Mouse (Mus musculus) liver, embryonic 12.5 days (tissue): ENCODE results near the gene Faap20. TPM values are rescaled to one million over a fixed set of nuclear protein-coding genes. Genes with fewer than 3 reads are reported as not detected.

Experiments used
- ATAC-seq: fragments of 200-750 bp; cut with Nextera tagmentation; 2 replicates; pipeline ENCODE4 v1.8.0; 2017; ENCODE audit warnings: moderate number of reproducible peaks, mild to moderate bottlenecking, moderate library complexity
- H3K27ac ChIP-seq: fragments of 300-500 bp; sonication (generic); 2 replicates; pipeline ENCODE4 v1.5.1; 2016; ENCODE audit warnings: mild to moderate bottlenecking
- H3K27me3 ChIP-seq: fragments of 300-500 bp; sonication (generic); replicated peaks from 2 replicates; pipeline ENCODE4 v1.6.1; 2016; ENCODE audit warnings: mild to moderate bottlenecking, moderate library complexity
- H3K36me3 ChIP-seq: fragments of 300-500 bp; sonication (generic); 2 replicates; pipeline ENCODE4 v1.6.1; 2016; ENCODE audit warnings: mild to moderate bottlenecking, moderate library complexity
- H3K4me1 ChIP-seq: fragments of 300-500 bp; sonication (generic); 2 replicates; pipeline ENCODE4 v1.6.1; 2016
- H3K4me2 ChIP-seq: fragments of 300-500 bp; sonication (generic); 2 replicates; pipeline ENCODE4 v1.6.1; 2016; ENCODE audit warnings: mild to moderate bottlenecking, moderate library complexity
- H3K4me3 ChIP-seq: fragments of 300-500 bp; sonication (generic); 2 replicates; pipeline ENCODE4 v1.5.1; 2016; ENCODE audit warnings: mild to moderate bottlenecking, moderate library complexity
- H3K9ac ChIP-seq: fragments of 300-500 bp; sonication (generic); 2 replicates; pipeline ENCODE4 v1.6.1; 2016; ENCODE audit warnings: mild to moderate bottlenecking, moderate library complexity
- H3K9me3 ChIP-seq: fragments of 300-500 bp; sonication (generic); replicated peaks from 2 replicates; pipeline ENCODE4 v1.6.1; 2016; ENCODE audit warnings: mild to moderate bottlenecking, moderate library complexity
- WGBS: fragments of 180-500 bp; shearing (Covaris S2); methylation state at CpG from one replicate; pipeline ENCODE4 v1.1.7; 2016; ENCODE audit not compliant: insufficient replicate concordance; 5-methylcytosine and 5-hydroxymethylcytosine counted together
- polyA plus RNA-seq: library from polyadenylated mRNA; unstranded; fragments of >200 nt; fragmentation: Nextera tagmentation; extraction: Ambion mirVana; gene quantifications from 2 replicates; pipeline ENCODE4 v1.2.1, GENCODE M21; 2016

Faap20 gene
- polyA plus RNA-seq, 1 experiment from 2014 or later: 31.2 TPM

GRCm38 (mm10) chr4:155297057-155297456 is 47.5 kb downstream of the Faap20 start:
- ATAC-seq: no peak
- H3K4me1 ChIP-seq: no peaks in the 10 kb centered on the region
- no peak overlapping the region for H3K27ac ChIP-seq
- no peaks in the 10 kb centered on the region for H3K36me3 ChIP-seq
- no peaks in the 10 kb centered on the region for H3K9me3 ChIP-seq
- no peaks in the 10 kb centered on the region; the same call in 1 of the 2 replicates for H3K27me3 ChIP-seq
- no peak overlapping the region for H3K4me3 ChIP-seq
- H3K9ac ChIP-seq: no peak overlapping the region
- H3K4me2 ChIP-seq: no peak overlapping the region
- WGBS: 41% methylated on average over 2 of the region's 2 CpGs

DNA sequence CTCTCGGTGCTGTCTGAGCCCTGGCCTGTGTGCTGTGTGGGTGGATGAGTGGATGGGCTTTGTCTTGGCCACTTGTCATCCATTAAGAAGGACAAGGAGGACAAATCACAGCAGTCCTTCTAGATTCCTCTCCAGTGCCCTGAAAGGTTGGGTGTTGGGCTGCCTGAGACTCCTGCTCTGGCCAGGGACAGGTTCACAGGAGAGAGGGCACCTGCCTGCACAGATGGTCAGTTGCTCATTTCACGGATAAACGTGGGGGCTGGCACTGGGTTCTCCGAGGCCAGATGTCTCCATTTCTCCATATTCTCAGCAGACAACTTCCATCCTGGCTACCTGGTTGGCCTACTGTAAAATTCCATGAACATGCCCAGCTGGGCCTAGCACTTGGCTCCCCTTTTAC is 49.2 kb downstream of the Faap20 start:
- 63% methylated on average over 4 of the region's 4 CpGs for WGBS
- ATAC-seq: no peak
- no peaks in the 10 kb centered on the region for H3K36me3 ChIP-seq

GRCm38 (mm10) chr4:155300421-155301097 is 51.0 kb downstream of the Faap20 start:
- Histone ChIP-seq H3K4me2 (no peak overlapping the region), H3K9ac (no peak overlapping the region), H3K4me1 (no peaks in the 10 kb centered on the region), H3K9me3 (no peaks in the 10 kb centered on the region), H3K36me3 (no peaks in the 10 kb centered on the region), H3K4me3 (no peak overlapping the region), H3K27me3 (peaks cover 9% of the 10 kb centered on the region; the same call in 1 of the 2 replicates), H3K27ac (no peak overlapping the region)
- WGBS: 69% methylated on average over 21 of the region's 21 CpGs
- no peak for ATAC-seq

More for the DNA sequence above, 49.2 kb downstream of the Faap20 start:
- Histone ChIP-seq H3K4me3 (no peak overlapping the region), H3K4me1 (no peaks in the 10 kb centered on the region), H3K9me3 (no peaks in the 10 kb centered on the region), H3K4me2 (no peak overlapping the region), H3K9ac (no peak overlapping the region), H3K27ac (no peak overlapping the region), H3K27me3 (peaks cover 9% of the 10 kb centered on the region; the same call in 1 of the 2 replicates)

GRCm38 (mm10) chr4:155301098-155301447 is 51.5 kb downstream of the Faap20 start:
- 90% methylated on average over 7 of the region's 7 CpGs for WGBS
- Histone ChIP-seq H3K27me3 (peaks cover 9% of the 10 kb centered on the region; the same call in 1 of the 2 replicates), H3K9ac (no peak overlapping the region), H3K4me3 (no peak overlapping the region), H3K9me3 (no peaks in the 10 kb centered on the region), H3K27ac (no peak overlapping the region), H3K4me2 (no peak overlapping the region), H3K4me1 (no peaks in the 10 kb centered on the region), H3K36me3 (no peaks in the 10 kb centered on the region)
- no peak for ATAC-seq

- 52% methylated on average over 4 of the region's 4 CpGs for WGBS
- Histone ChIP-seq H3K9me3 (no peaks in the 10 kb centered on the region), H3K36me3 (no peaks in the 10 kb centered on the region), H3K9ac (no peak overlapping the region), H3K4me2 (no peak overlapping the region), H3K4me3 (no peak overlapping the region), H3K27me3 (peaks cover 18% of the 10 kb centered on the region; the same call in 1 of the 2 replicates), H3K27ac (no peak overlapping the region), H3K4me1 (peaks cover 5% of the 10 kb centered on the region; the same call in 1 of the 2 replicates)
- no peak for ATAC-seq
These were observed 52.4 kb downstream of the Faap20 start for GRCm38 (mm10) chr4:155301965-155302364.

DNA sequence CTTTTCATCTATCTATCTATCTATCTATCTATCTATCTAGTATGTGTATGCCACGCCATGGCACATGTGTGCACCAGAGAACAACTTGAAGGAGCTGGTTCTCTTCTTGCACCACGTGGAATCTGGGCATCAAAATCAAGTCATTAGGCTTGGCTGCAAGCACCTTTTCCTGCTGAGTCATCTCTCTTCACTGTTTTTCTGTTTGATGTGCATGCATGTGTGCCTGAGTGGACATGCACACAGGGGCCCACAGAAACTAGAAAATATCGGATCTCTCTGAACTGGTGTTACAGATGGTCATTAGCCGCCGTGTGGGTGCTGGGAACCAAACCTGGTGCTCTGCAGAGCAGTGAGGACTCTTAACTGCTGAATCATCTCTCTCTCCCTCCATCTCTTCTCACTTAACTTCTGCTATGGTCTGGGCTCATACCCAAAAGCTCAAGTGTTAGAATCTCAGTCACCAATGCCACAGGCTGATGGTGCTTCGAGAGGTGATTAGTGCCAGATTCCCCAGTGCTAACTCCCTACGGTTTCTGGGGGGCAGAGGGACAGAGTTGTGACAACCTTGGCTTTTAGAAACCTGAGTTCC is 55.0 kb downstream of the Faap20 start:
- H3K4me1 ChIP-seq: peaks cover 15% of the 10 kb centered on the region; the same call in 1 of the 2 replicates
- peaks cover 28% of the 10 kb centered on the region; the same call in 1 of the 2 replicates for H3K27me3 ChIP-seq
- ATAC-seq: no peak
- no peak overlapping the region for H3K9ac ChIP-seq
- no peaks in the 10 kb centered on the region for H3K9me3 ChIP-seq
- WGBS: 71% methylated on average over 7 of the region's 7 CpGs
- no peak overlapping the region for H3K27ac ChIP-seq
- H3K4me3 ChIP-seq: no peak overlapping the region
- no peak overlapping the region for H3K4me2 ChIP-seq
- H3K36me3 ChIP-seq: no peaks in the 10 kb centered on the region

DNA sequence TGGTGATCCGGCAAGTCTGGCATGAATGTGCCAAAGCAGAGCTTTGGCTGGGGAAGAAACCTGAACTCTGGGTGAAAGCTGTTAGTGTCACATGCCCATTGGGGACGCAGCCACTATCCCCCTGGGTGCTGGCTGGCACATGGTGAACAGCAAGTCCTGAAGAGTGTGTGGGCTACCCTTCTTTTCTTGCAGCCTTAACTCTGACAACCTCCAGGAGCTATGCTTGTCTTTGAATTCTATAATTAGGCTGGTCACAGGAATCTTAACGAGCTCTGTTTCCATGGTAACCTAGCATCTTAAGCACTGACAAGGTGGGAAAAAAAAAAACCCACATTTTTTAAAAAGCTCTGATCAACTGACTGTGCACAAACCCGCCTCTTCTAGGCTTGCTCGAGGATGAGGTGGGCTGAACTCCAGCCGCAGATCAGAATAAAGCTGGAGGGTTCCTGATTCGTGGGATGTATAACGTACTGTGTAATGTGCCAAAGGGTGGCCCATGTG is 56.0 kb downstream of the Faap20 start:
- WGBS: 67% methylated on average over 8 of the region's 8 CpGs
- no peak for ATAC-seq

More for the DNA sequence above, 56.0 kb downstream of the Faap20 start:
- H3K27ac ChIP-seq: no peak overlapping the region
- H3K36me3 ChIP-seq: no peaks in the 10 kb centered on the region
- peaks cover 28% of the 10 kb centered on the region; the same call in 1 of the 2 replicates for H3K27me3 ChIP-seq
- no peak overlapping the region for H3K4me3 ChIP-seq
- no peak overlapping the region for H3K4me2 ChIP-seq
- peaks cover 15% of the 10 kb centered on the region; the same call in 1 of the 2 replicates for H3K4me1 ChIP-seq
- no peaks in the 10 kb centered on the region for H3K9me3 ChIP-seq
- no peak overlapping the region for H3K9ac ChIP-seq

Other genes starting within 250 kb of the Faap20 start
- gene Plch2, start 193.0 kb upstream of the Faap20 start, polyA plus RNA-seq: 0.24 TPM in 1 of 2 replicates, not detected in the other
- gene Pex10, start 182.8 kb upstream of the Faap20 start, polyA plus RNA-seq: 10.3 TPM in 2 replicates
- 107 and 109 TPM in 2 replicates for gene Rer1, start 163.4 kb upstream of the Faap20 start, polyA plus RNA-seq
- gene Morn1, start 163.2 kb upstream of the Faap20 start, polyA plus RNA-seq: 2.0 and 2.1 TPM in 2 replicates
- gene Ski, start 27.2 kb upstream of the Faap20 start, polyA plus RNA-seq: 3.5 and 3.8 TPM in 2 replicates
- 3.7 and 4.2 TPM in 2 replicates for gene Prkcz, start 111.6 kb downstream of the Faap20 start, polyA plus RNA-seq
- gene Gabrd, start 148.3 kb downstream of the Faap20 start, polyA plus RNA-seq: not detected in 2 replicates
- 0.39 and 0.53 TPM in 2 replicates for gene Cfap74, start 159.4 kb downstream of the Faap20 start, polyA plus RNA-seq
- gene Tmem52, start 219.3 kb downstream of the Faap20 start, polyA plus RNA-seq: not detected in 2 replicates
- 174 and 177 TPM in 2 replicates for gene Gnb1, start 241.6 kb downstream of the Faap20 start, polyA plus RNA-seq